Mouse (Mus musculus) adrenal gland, adult 10 weeks (tissue): ENCODE data around the gene Srp14. TPM values are rescaled to one million over a fixed set of nuclear protein-coding genes. Genes with fewer than 3 reads are reported as not detected.

Experiments
- polyA plus RNA-seq: library from polyadenylated mRNA; stranded (reverse); fragments of 350-450 nt; fragmentation: Illumina TruSeq; extraction: RNeasy Lipid Tissue Mini Kit (QIAGEN cat#74804); gene quantifications from one replicate; pipeline ENCODE4 v1.2.3, GENCODE M21; 2014; ENCODE audit warnings: low read depth, low replicate concordance

Gene Srp14
- 216 TPM for polyA plus RNA-seq

DNA sequence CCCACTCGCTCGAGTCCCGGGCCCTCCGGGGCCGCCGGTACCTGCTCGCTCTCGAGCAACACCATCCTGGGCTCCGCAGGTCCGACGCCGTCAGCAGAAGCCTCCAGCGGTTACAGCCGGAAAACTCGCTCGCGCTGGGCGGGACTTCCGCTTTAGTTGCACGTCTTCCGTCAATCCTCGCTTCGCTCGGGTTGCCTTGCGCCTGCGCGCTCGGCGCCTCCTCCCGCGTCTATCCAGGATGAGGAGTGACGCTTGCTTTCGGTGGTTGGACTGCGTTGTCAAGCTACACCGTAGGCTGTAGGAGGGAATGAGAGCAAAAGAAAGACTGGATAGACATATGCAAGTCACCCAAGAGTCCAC lies at the start of gene Srp14:
Gene Srp14 (minus strand): TSS at position 162 of the 360 bp plus-strand sequence.

Other genes starting within 250 kb of the Srp14 start
- 1.2 TPM for gene Fsip1, start 222.7 kb downstream of the Srp14 start, polyA plus RNA-seq
- 3.1 TPM for gene Gpr176, start 106.3 kb downstream of the Srp14 start, polyA plus RNA-seq
- 14.9 TPM for gene Eif2ak4, start 91.1 kb downstream of the Srp14 start, polyA plus RNA-seq
- 3.0 TPM for gene Bmf, start 70.0 kb upstream of the Srp14 start, polyA plus RNA-seq
- 3.8 TPM for gene Bub1b, start 118.5 kb upstream of the Srp14 start, polyA plus RNA-seq
- gene Pak6, start 183.6 kb upstream of the Srp14 start, polyA plus RNA-seq = 2.3 TPM
- gene Ankrd63, start 224.3 kb upstream of the Srp14 start, polyA plus RNA-seq = 0.12 TPM
- gene Plcb2, start 248.7 kb upstream of the Srp14 start, polyA plus RNA-seq = 0.64 TPM